Mouse (Mus musculus): ENCODE data around the gene Dohh. TPM values are rescaled to one million over a fixed set of nuclear protein-coding genes. Genes with fewer than 3 reads are reported as not detected.

Dohh gene
- total and polyA plus RNA-seq, 3 experiments = 78.2 to 131 (median 81.7) TPM

GRCm38 (mm10) chr10:81388505-81389055 is 4.4 kb downstream of the Dohh start, which contains the start of gene Gm48552:
TSS of gene Gm48552 (plus strand) at chr10:81389005.
- in situ Hi-C loops (cut with MboI; ENCODE audit: low pct_ligation_motif_present, low pct_unique_long_range_greater_than_20kb, low sequenced_read_pairs) (no loop called here), dilution Hi-C loops (cut with MboI; ENCODE audit: extremely low pct_ligation_motif_present, extremely low pct_unique_long_range_greater_than_20kb, low sequenced_read_pairs) (no loop called here)
- no peak for DNase-seq (ENCODE audit: extremely low read depth)
- H3K9ac ChIP-seq (ENCODE audit: insufficient read depth, low read depth) = no peak within 1 kb of the TSS
- H3K9me3 ChIP-seq (replicated peaks; ENCODE audit: low read length) = no peaks in the 10 kb centered on the region
- TF ChIP-seq POLR2A (IDR thresholded peaks at IDR 0.05; ENCODE audit: low read depth, low read length) (0 out of 2 replicates have a peak, but pooled peaks have one; percentile 4), ZNF384 (IDR thresholded peaks at IDR 0.05; ENCODE audit: low read depth, low read length) (no peak)
- H3K4me2 ChIP-seq (ENCODE audit: insufficient read depth, low read depth, poor library complexity, severe bottlenecking) = no peak within 1 kb of the TSS
- H3K36me3 ChIP-seq (replicated peaks in 1 of 2; ENCODE audit: control insufficient read depth in 1 of 2, insufficient read depth in 1 of 2, low read length in 1 of 2) = peaks cover 49 to 67% of the 10 kb centered on the region in 2 experiments
- no peaks in the 10 kb centered on the region for H3K27me3 ChIP-seq (replicated peaks)
- H3K4me3 ChIP-seq (replicated peaks in 1 of 3; ENCODE audit: low read depth in 2 of 3, low read length in 2 of 3, poor library complexity in 1 of 3) = no peak within 1 kb of the TSS
- peaks cover 19% of the 10 kb centered on the region for H3K79me2 ChIP-seq (replicated peaks; ENCODE audit: control insufficient read depth, extremely low read depth, insufficient read depth, poor library complexity, severe bottlenecking)
- H3K27ac ChIP-seq (ENCODE audit: insufficient read depth, low read depth) = no peak within 1 kb of the TSS
- H3K4me1 ChIP-seq (ENCODE audit: control insufficient read depth in 1 of 2, insufficient read depth in 2 of 2) = peaks cover 6 to 14% of the 10 kb centered on the region in 2 experiments

DNA sequence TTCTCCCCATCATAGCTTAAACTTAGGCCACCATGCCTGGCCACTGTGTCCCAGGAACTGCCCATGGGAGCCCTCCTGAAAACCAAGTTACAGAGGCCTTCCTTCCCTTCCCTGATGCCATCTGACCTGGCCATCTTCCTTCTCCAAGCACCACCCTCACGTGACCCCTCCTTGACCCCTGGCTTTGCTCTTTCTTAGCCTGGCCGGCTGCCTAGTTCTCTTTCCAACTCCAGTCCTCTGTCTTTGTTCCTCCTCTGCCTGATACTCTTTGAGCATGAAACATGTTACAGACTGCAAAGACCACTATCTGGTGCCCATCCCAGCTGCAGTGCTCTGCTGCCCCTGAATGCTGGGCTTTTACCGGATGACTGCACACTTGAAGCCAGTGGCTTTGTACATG is 5.1 kb downstream of the Dohh start:
- dilution Hi-C loops (cut with MboI; ENCODE audit: extremely low pct_ligation_motif_present, extremely low pct_unique_long_range_greater_than_20kb, low sequenced_read_pairs) (no loop called here), in situ Hi-C loops (cut with MboI; ENCODE audit: low pct_ligation_motif_present, low pct_unique_long_range_greater_than_20kb, low sequenced_read_pairs) (no loop called here)
- H3K9ac ChIP-seq (ENCODE audit: insufficient read depth, low read depth) = no peak overlapping the region
- H3K27me3 ChIP-seq (replicated peaks) = no peaks in the 10 kb centered on the region
- no peaks in the 10 kb centered on the region for H3K9me3 ChIP-seq (replicated peaks; ENCODE audit: low read length)
- H3K4me3 ChIP-seq (replicated peaks in 1 of 3; ENCODE audit: low read depth in 2 of 3, low read length in 2 of 3, poor library complexity in 1 of 3) = no peak overlapping the region
- no peak for DNase-seq (ENCODE audit: extremely low read depth)
- TF ChIP-seq GABPA (IDR thresholded peaks at IDR 0.05; ENCODE audit: insufficient replicate concordance, low read depth, low read length) = no peak
- H3K36me3 ChIP-seq (replicated peaks in 1 of 2; ENCODE audit: control insufficient read depth in 1 of 2, insufficient read depth in 1 of 2, low read length in 1 of 2) = peaks cover 49 to 67% of the 10 kb centered on the region in 2 experiments
- peaks cover 6 to 14% of the 10 kb centered on the region in 2 experiments for H3K4me1 ChIP-seq (ENCODE audit: control insufficient read depth in 1 of 2, insufficient read depth in 2 of 2)
- no peak overlapping the region for H3K27ac ChIP-seq (ENCODE audit: insufficient read depth, low read depth)
- H3K4me2 ChIP-seq (ENCODE audit: insufficient read depth, low read depth, poor library complexity, severe bottlenecking) = no peak overlapping the region
- H3K79me2 ChIP-seq (replicated peaks; ENCODE audit: control insufficient read depth, extremely low read depth, insufficient read depth, poor library complexity, severe bottlenecking) = peaks cover 19% of the 10 kb centered on the region

DNA sequence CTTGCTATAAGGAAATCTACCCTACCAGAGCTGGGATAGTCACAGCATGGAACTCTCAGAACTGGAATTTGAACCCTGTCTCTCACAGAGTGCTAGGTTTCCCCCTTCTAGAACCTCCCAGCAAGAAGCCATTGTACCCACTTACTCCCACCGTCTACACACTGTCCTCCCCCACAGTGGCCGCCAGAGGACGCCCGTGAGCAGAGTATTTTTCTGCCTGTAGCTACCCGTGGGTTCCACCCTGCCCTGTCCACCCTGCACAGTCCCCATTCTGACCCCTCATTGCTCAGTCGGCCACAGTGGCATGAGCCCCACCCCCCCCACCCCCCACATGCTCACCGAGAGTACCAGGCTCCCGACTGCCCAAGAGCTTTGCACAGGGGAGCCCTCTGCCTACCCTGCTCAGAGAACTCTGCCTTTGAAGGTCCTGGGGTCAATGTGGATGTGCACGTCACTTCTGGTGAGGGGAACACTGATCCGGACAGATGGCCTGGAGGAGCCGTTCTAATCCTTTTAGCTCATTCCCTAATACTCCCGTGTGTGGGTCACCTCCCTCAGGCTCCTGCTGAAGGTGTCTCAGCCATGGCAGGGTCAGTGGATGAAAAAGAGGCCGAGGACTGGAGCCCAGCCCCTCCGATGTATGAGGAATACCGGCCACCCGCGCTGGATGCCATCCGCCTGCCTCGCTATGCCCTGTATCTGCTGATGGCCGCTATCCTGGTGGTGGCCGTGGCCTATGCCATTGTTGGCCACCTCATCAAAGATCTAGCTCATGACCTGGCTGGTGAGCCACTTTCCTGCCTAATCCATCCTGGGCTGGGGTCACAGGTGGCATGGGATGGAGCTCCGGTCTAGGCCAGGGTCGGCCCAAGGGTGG is 5.8 kb downstream of the Dohh start:
- Histone ChIP-seq H3K4me2 (ENCODE audit: insufficient read depth, low read depth, poor library complexity, severe bottlenecking) (no peak overlapping the region), H3K27me3 (replicated peaks) (no peaks in the 10 kb centered on the region), H3K27ac (ENCODE audit: insufficient read depth, low read depth) (no peak overlapping the region), H3K79me2 (replicated peaks; ENCODE audit: control insufficient read depth, extremely low read depth, insufficient read depth, poor library complexity, severe bottlenecking) (peaks cover 12% of the 10 kb centered on the region), H3K4me1 (ENCODE audit: control insufficient read depth in 1 of 2, insufficient read depth in 2 of 2) (peaks cover 6 to 14% of the 10 kb centered on the region in 2 experiments), H3K36me3 (replicated peaks in 1 of 2; ENCODE audit: control insufficient read depth in 1 of 2, insufficient read depth in 1 of 2, low read length in 1 of 2) (peaks cover 49 to 70% of the 10 kb centered on the region in 2 experiments), H3K9me3 (replicated peaks; ENCODE audit: low read length) (no peaks in the 10 kb centered on the region), H3K9ac (ENCODE audit: insufficient read depth, low read depth) (no peak overlapping the region), H3K4me3 (replicated peaks in 1 of 3; ENCODE audit: low read depth in 2 of 3, low read length in 2 of 3, poor library complexity in 1 of 3) (no peak overlapping the region)
- in situ Hi-C loops (cut with MboI; ENCODE audit: low pct_ligation_motif_present, low pct_unique_long_range_greater_than_20kb, low sequenced_read_pairs) = no loop called here
- DNase-seq (ENCODE audit: extremely low read depth) = peak; percentile 51
- no peak for TF ChIP-seq CHD2 (IDR thresholded peaks at IDR 0.05; ENCODE audit: low read length)
- TF ChIP-seq SMC3 (IDR thresholded peaks at IDR 0.05; ENCODE audit: low read depth, low read length) = peak; percentile 85
- TF ChIP-seq CTCF (conservative IDR thresholded peaks at IDR 0.05 in 1 of 2, IDR thresholded peaks at IDR 0.05 in 1 of 2; ENCODE audit: low read depth in 2 of 2, low read length in 2 of 2) = peak; percentile 88 to 94
- no peak for TF ChIP-seq ELF1 (IDR thresholded peaks at IDR 0.05; ENCODE audit: low read depth, low read length)
- TF ChIP-seq RAD21 (IDR thresholded peaks at IDR 0.05; ENCODE audit: low read depth, low read length) = peak; percentile 60
- no peak for TF ChIP-seq TCF12 (IDR thresholded peaks at IDR 0.05; ENCODE audit: low read depth, low read length)
- TF ChIP-seq POLR2AphosphoS2 (IDR thresholded peaks at IDR 0.05; ENCODE audit: low read depth, low read length) = peak; percentile 34; the same call in 1 of the 2 replicates
- dilution Hi-C loops (cut with MboI; ENCODE audit: extremely low pct_ligation_motif_present, extremely low pct_unique_long_range_greater_than_20kb, low sequenced_read_pairs) = no loop called here

Data from CH12.LX (cell line).